Mouse (Mus musculus) MEL (cell line): ENCODE data around the gene Dnaja3.

ENCODE experiments used
- CHD1 ChIP-seq: IDR thresholded peaks from 2 replicates; pipeline ENCODE4 v1.6.1; 2012; ENCODE audit warnings: low read depth, mild to moderate bottlenecking, inconsistent platforms, low read length, improper control_type of control experiment
- CTCF ChIP-seq, 3 experiments: IDR thresholded peaks in 2 of 3; conservative IDR thresholded peaks in 1 of 3; 2 replicates each; pipeline ENCODE4 v1.5.1; 2011 to 2012; ENCODE audit warnings: low read length in 3 of 3, low read depth in 2 of 3, mild to moderate bottlenecking in 2 of 3, improper control_type of control experiment in 1 of 3, inconsistent platforms in 1 of 3, mixed read lengths in 1 of 3, moderate library complexity in 1 of 3; ENCODE audit not compliant: control insufficient read depth in 1 of 3, insufficient read depth in 1 of 3, poor library complexity in 1 of 3, severe bottlenecking in 1 of 3
- E2F4 ChIP-seq: IDR thresholded peaks from 2 replicates; pipeline ENCODE4 v1.6.1; 2011; ENCODE audit warnings: low read depth, low read length, improper control_type of control experiment, borderline replicate concordance
- ELF1 ChIP-seq: IDR thresholded peaks from 2 replicates; pipeline ENCODE4 v1.6.1; 2014; ENCODE audit warnings: low read depth, mild to moderate bottlenecking, inconsistent platforms, low read length, improper control_type of control experiment, moderate library complexity
- EP300 ChIP-seq, 2 experiments: IDR thresholded peaks; 2 replicates each; pipeline ENCODE4 v1.6.1; 2011; ENCODE audit warnings: improper control_type of control experiment in 2 of 2, low read length in 2 of 2, low read depth in 1 of 2, mild to moderate bottlenecking in 1 of 2
- MEF2A ChIP-seq: IDR thresholded peaks from 2 replicates; pipeline ENCODE4 v1.6.1; 2014; ENCODE audit warnings: low read depth, mild to moderate bottlenecking, inconsistent platforms, low read length, improper control_type of control experiment; ENCODE audit not compliant: poor library complexity, insufficient replicate concordance, severe bottlenecking; ENCODE audit errors: extremely low read depth
- MYC ChIP-seq: IDR thresholded peaks from 2 replicates; pipeline ENCODE4 v1.6.1; 2011; ENCODE audit warnings: low read depth, mild to moderate bottlenecking, low read length, improper control_type of control experiment, moderate library complexity
- NRF1 ChIP-seq: IDR thresholded peaks from 2 replicates; pipeline ENCODE4 v1.6.1; 2014; ENCODE audit warnings: low read depth, mild to moderate bottlenecking, inconsistent platforms, low read length, improper control_type of control experiment, moderate library complexity; ENCODE audit not compliant: poor library complexity, insufficient read depth, severe bottlenecking
- POLR2A ChIP-seq, 2 experiments: IDR thresholded peaks; 2 replicates each; pipeline ENCODE4 v1.6.1; 2011 to 2012; ENCODE audit warnings: low read length in 2 of 2, mild to moderate bottlenecking in 2 of 2, control low read depth in 1 of 2, improper control_type of control experiment in 1 of 2, low read depth in 1 of 2, moderate library complexity in 1 of 2; ENCODE audit not compliant: control insufficient read depth in 1 of 2, insufficient read depth in 1 of 2, poor library complexity in 1 of 2
- RAD21 ChIP-seq: IDR thresholded peaks from 2 replicates; pipeline ENCODE4 v1.6.1; 2011; ENCODE audit warnings: mild to moderate bottlenecking, low read depth, low read length, improper control_type of control experiment
- TAL1 ChIP-seq: IDR thresholded peaks from 2 replicates; pipeline ENCODE4 v1.6.1; 2012; ENCODE audit warnings: mild to moderate bottlenecking, inconsistent platforms, low read length, moderate library complexity, mixed read lengths
- TBP ChIP-seq: IDR thresholded peaks from 2 replicates; pipeline ENCODE4 v1.8.0; 2011; ENCODE audit warnings: low read depth, low read length, improper control_type of control experiment
- UBTF ChIP-seq: IDR thresholded peaks from 2 replicates; pipeline ENCODE4 v1.6.1; 2012; ENCODE audit warnings: low read depth, mild to moderate bottlenecking, inconsistent platforms, low read length, improper control_type of control experiment, moderate library complexity, borderline replicate concordance; ENCODE audit not compliant: insufficient read depth
- ZNF384 ChIP-seq: IDR thresholded peaks from 2 replicates; pipeline ENCODE4 v1.6.1; 2012; ENCODE audit warnings: low read depth, mild to moderate bottlenecking, inconsistent platforms, low read length, improper control_type of control experiment

GRCm38 (mm10) chr16:4605514-4606131 is 34.2 kb upstream of the Dnaja3 start:
- TF ChIP-seq MYC (no peak), RAD21 (no peak), POLR2A (IDR thresholded peaks at IDR 0.05; ENCODE audit: control insufficient read depth in 1 of 2, insufficient read depth in 1 of 2, low read depth in 1 of 2, low read length in 2 of 2, poor library complexity in 1 of 2) (no peak), MEF2A (no peak), CHD1 (no peak), EP300 (IDR thresholded peaks at IDR 0.05; ENCODE audit: low read depth in 1 of 2, low read length in 2 of 2) (no peak), CTCF (IDR thresholded peaks at IDR 0.05 in 2 of 3, conservative IDR thresholded peaks at IDR 0.05 in 1 of 3; ENCODE audit: control insufficient read depth in 1 of 3, insufficient read depth in 1 of 3, low read depth in 2 of 3, low read length in 3 of 3, poor library complexity in 1 of 3, severe bottlenecking in 1 of 3) (no peak), ZNF384 (no peak), TBP (no peak), E2F4 (no peak), NRF1 (no peak), ELF1 (no peak), UBTF (no peak), TAL1 (no peak)
